Mouse (Mus musculus) embryonic fibroblast, embryonic 13.5 days (primary cell): Measurements from ENCODE around the gene Orai3.

Experiments
- CTCF ChIP-seq: IDR thresholded peaks from 2 replicates; pipeline ENCODE4 v1.5.1; 2011; ENCODE audit warnings: mild to moderate bottlenecking, control low read depth, low read length, moderate library complexity, borderline replicate concordance; ENCODE audit not compliant: insufficient read depth
- POLR2A ChIP-seq: IDR thresholded peaks from 2 replicates; pipeline ENCODE4 v1.6.1; 2011; ENCODE audit warnings: low read depth, mild to moderate bottlenecking, control low read depth, low read length, moderate library complexity

DNA sequence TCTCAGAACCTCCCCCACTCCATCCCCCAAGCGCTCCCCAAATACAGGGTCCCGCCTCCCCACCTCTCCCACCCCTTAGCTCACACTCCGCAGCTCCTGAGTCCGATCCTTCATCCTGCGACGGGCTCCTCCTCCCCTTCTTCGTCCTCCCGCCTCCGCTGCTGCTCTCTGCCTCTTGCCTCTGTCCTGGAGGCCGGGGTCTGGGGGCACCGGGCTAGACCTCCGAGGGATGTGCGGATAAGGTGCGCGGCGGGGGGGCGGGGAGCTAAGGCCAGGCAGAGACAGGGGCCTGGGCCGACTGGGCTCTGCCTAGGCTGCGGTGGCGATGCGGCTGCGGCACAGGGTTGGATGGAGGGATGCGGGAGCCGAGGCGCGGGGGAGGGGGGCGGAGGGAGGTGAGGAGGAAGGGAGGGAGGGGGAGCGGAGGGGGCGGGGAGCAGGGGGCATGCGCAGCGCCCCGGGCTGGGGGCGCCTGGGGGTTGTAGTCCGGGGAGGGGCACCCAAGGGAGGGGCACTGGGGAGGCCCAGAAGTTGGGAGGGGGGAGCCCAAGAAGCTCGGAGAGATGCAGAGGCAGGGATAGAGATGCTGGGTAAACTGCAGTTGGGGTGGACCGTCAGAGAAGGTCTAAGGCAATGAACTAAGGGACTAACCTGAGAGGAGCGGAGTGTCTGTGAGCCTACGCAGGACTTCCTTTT is 54.7 kb downstream of the Orai3 start, which contains the start of the genes Stx4a and Stx1b:
- TF ChIP-seq CTCF, result no peak
- no peak for TF ChIP-seq POLR2A
